Mouse (Mus musculus): ENCODE data around the gene Ifi211. TPM values are rescaled to one million over a fixed set of nuclear protein-coding genes. Genes with fewer than 3 reads are reported as not detected.
"Not testable (repeated sequence)": the region's sequence is repeated elsewhere in the genome, so short reads cannot be mapped to it uniquely, and the experiment has no call there.

Gene Ifi211
- polyA plus RNA-seq, 1 experiment from 2014 or later: 0.29 TPM

- not testable (repeated sequence) for H3K9ac ChIP-seq; H3K4me1 ChIP-seq; H3K27ac ChIP-seq; H3K36me3 ChIP-seq; H3K9me3 ChIP-seq; ATAC-seq (ENCODE audit: low FRiP score, low read depth); H3K4me2 ChIP-seq (replicated peaks); H3K27me3 ChIP-seq (replicated peaks); H3K4me3 ChIP-seq
These were observed 59.1 kb downstream of the Ifi211 start for GRCm38 (mm10) chr1:173853711-173854110.

- H3K27me3 ChIP-seq (replicated peaks); H3K9ac ChIP-seq; H3K4me2 ChIP-seq (replicated peaks); H3K9me3 ChIP-seq; H3K36me3 ChIP-seq; H3K4me1 ChIP-seq; H3K27ac ChIP-seq; H3K4me3 ChIP-seq; ATAC-seq (ENCODE audit: low FRiP score, low read depth): not testable (repeated sequence)
- 48% methylated on average over 4 of the region's 4 CpGs for WGBS
These were observed 60.0 kb downstream of the Ifi211 start for GRCm38 (mm10) chr1:173852853-173853252.

Other genes starting within 250 kb of the Ifi211 start
- gene Ifi208, start 239.4 kb downstream of the Ifi211 start, polyA plus RNA-seq (2016; fragmentation: Nextera tagmentation; extraction: Ambion mirVana): not detected in 2 replicates
- gene Ifi207, start 171.3 kb downstream of the Ifi211 start, polyA plus RNA-seq (2016; fragmentation: Nextera tagmentation; extraction: Ambion mirVana): 0.34 and 0.41 TPM in 2 replicates
- gene Ifi204, start 146.1 kb downstream of the Ifi211 start, polyA plus RNA-seq (2016; fragmentation: Nextera tagmentation; extraction: Ambion mirVana): 0.61 and 0.89 TPM in 2 replicates
- gene Mndal, start 29.4 kb upstream of the Ifi211 start, polyA plus RNA-seq (2016; fragmentation: Nextera tagmentation; extraction: Ambion mirVana): 0.70 and 1.0 TPM in 2 replicates
- gene Ifi203, start 29.6 kb upstream of the Ifi211 start, polyA plus RNA-seq (2016; fragmentation: Nextera tagmentation; extraction: Ambion mirVana): 0.36 and 0.66 TPM in 2 replicates
- gene Ifi202b, start 69.7 kb upstream of the Ifi211 start, polyA plus RNA-seq (2016; fragmentation: Nextera tagmentation; extraction: Ambion mirVana): not detected in 2 replicates
- gene Ifi205, start 118.8 kb upstream of the Ifi211 start, polyA plus RNA-seq (2016; fragmentation: Nextera tagmentation; extraction: Ambion mirVana): not detected in 2 replicates
- not detected in 2 replicates for gene Olfr433, start 127.7 kb upstream of the Ifi211 start, polyA plus RNA-seq (2016; fragmentation: Nextera tagmentation; extraction: Ambion mirVana)
- not detected in 2 replicates for gene Olfr432, start 136.2 kb upstream of the Ifi211 start, polyA plus RNA-seq (2016; fragmentation: Nextera tagmentation; extraction: Ambion mirVana)
- not detected in 2 replicates for gene Olfr430, start 153.6 kb upstream of the Ifi211 start, polyA plus RNA-seq (2016; fragmentation: Nextera tagmentation; extraction: Ambion mirVana)
- gene Olfr429, start 171.3 kb upstream of the Ifi211 start, polyA plus RNA-seq (2016; fragmentation: Nextera tagmentation; extraction: Ambion mirVana): not detected in 2 replicates
- gene Olfr427, start 183.8 kb upstream of the Ifi211 start, polyA plus RNA-seq (2016; fragmentation: Nextera tagmentation; extraction: Ambion mirVana): not detected in 2 replicates
- not detected in 2 replicates for gene Olfr231, start 208.1 kb upstream of the Ifi211 start, polyA plus RNA-seq (2016; fragmentation: Nextera tagmentation; extraction: Ambion mirVana)
- gene Olfr424, start 218.5 kb upstream of the Ifi211 start, polyA plus RNA-seq (2016; fragmentation: Nextera tagmentation; extraction: Ambion mirVana): not detected in 2 replicates
- not detected in 2 replicates for gene Olfr420, start 242.6 kb upstream of the Ifi211 start, polyA plus RNA-seq (2016; fragmentation: Nextera tagmentation; extraction: Ambion mirVana)

Data from neural tube, embryonic 12.5 days (tissue).